Mouse (Mus musculus) E14TG2a.4 (cell line): ENCODE measurements around the gene Syne3.

ENCODE experiments used
- CTCF ChIP-seq: conservative IDR thresholded peaks from 2 replicates; pipeline ENCODE4 v1.5.1; 2014; ENCODE audit warnings: low read length
- NANOG ChIP-seq: IDR thresholded peaks from 2 replicates; pipeline ENCODE4 v1.6.1; 2014; ENCODE audit warnings: borderline replicate concordance, low read length, mixed read lengths

DNA sequence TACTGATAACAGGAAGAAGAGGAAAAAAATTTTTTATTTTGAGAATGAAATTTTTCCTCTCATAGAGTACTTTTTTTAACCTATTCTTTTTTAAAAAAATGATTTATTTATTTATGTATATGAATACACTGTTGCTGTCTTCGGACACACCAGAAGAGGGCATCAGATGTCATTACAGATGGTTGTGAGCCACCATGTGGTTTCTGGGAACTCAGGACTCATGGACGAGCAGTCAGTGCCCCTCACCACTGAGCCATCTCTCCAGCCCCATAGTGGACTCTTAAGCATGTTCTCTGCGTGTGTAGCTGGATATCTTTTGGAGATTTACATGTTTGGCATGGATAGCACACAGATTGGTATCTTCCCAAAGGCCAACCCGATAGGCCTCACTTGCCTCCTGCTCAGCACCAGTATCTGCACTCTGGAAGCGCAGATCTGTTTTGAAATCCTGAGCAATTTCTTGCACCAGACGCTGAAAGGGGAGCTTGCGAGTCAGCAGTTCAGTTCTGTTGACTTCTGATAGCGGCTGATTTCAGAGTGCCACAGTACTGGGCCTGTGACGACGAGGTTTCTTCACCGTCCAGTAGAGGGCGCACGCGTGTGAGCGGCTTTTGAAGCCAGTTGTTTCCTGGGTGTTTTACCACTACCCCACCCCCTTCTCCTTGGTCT lies 17.8 kb upstream of the Syne3 start:
- TF ChIP-seq CTCF (peak; percentile 87), NANOG (no peak)
